Mouse (Mus musculus) inflammation-experienced regulatory T-cells, adult 6 months (primary cell): Measurements from ENCODE around the gene Relb. TPM values are rescaled to one million over a fixed set of nuclear protein-coding genes. Genes with fewer than 3 reads are reported as not detected.
A peak's percentile ranks its signal among the peaks of the same experiment; 100 is the strongest.
"Not testable (repeated sequence)": the region's sequence is repeated elsewhere in the genome, so short reads cannot be mapped to it uniquely, and the experiment has no call there.

ENCODE experiments used
- ATAC-seq: one replicate; pipeline ENCODE4 v1.8.0; 2017
- polyA plus RNA-seq, 3 experiments: library from polyadenylated mRNA; unstranded; fragments of 100-300 nt; shearing (Covaris generic); gene quantifications; one replicate each; pipeline ENCODE4 v1.2.1; 2017

The Relb gene
- polyA plus RNA-seq, 3 experiments from 2014 or later, result 11.2 to 18.9 (median 17.4) TPM

- peak; percentile 86 for ATAC-seq
Observed at GRCm38 (mm10) chr7:19628536-19629360, 490 bp downstream of the Relb start.

DNA sequence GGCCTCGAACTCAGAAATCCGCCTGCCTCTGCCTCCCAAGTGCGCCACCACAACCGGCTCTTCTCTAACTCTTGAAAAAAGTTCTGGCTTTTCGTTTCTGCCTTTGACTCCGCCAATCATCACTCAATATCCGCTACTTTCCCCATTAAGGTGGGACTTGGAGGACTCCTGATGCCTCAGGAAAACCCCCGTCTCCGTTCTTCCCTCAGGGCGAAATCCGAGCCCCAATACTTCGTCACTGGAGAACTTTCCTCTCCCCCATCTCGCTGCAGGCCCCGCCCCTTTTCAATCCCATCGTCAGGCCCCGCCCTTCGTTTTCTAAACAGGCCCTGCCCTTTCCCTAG, 1.1 kb downstream of the Relb start:
- ATAC-seq, result no peak

GRCm38 (mm10) chr7:19627721-19628120, 1.5 kb downstream of the Relb start:
- ATAC-seq, result no peak

GRCm38 (mm10) chr7:19623433-19623832, 5.8 kb downstream of the Relb start:
- ATAC-seq, result no peak

GRCm38 (mm10) chr7:19622241-19622640, 7.0 kb downstream of the Relb start:
- no peak for ATAC-seq

GRCm38 (mm10) chr7:19620811-19621210, 8.4 kb downstream of the Relb start:
- ATAC-seq, result no peak

GRCm38 (mm10) chr7:19619004-19619801, 10.0 kb downstream of the Relb start:
- ATAC-seq, result peak; percentile 82

- no peak for ATAC-seq
Observed at GRCm38 (mm10) chr7:19615036-19615577, 14.1 kb downstream of the Relb start.

DNA sequence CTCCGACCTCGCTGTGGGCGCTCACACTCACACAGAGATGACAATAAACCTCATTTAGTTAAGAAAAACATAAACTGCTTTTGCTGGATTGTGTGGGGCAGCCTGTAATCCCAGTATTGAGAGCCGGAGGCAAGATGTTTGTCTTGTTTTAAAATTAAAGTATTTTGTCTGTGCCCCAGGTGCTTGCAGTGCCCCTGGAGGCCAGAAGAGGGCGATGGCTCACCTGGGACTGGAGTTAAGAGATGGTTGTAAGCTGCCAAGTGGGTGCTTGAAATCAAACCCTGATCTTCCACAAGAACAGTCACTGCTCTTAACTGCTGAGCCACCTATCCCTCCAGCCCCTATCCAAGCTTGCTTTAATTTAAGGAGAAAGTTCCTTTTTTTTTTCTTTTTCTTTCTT, 18.3 kb downstream of the Relb start:
- ATAC-seq, result no peak

DNA sequence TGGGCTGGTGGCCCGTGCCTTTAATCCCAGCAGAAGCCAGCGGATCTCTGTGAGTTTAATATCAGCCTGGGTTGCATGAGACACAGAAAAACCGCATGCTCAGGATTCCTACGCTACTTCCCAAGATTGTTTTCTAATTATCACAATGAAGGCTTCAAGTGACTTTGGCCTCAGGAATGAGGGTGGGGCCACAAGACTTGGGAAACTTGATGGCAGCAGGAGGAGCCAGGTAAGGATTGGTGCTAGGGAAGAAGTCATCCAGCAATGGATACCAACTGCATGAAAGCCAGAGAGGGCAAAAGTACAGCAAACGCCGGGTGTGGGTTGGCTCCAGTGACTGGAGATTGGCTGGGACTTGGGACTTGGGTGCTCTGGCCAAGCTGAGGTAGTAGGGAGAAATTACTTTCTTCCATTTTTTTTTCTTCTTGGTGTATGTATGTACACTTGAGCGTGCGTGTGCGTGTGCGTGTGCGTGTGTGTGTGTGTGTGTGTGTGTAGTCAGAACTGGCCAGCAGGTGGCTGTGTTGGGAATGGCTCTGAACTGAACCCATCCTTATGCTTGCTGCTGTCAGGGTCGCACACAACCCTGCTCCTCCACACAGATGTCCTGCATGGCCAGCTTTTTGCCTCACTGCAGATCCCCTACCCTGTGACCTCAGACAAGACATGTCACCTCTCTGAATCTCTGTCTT, 19.5 kb downstream of the Relb start:
- ATAC-seq, result no peak

DNA sequence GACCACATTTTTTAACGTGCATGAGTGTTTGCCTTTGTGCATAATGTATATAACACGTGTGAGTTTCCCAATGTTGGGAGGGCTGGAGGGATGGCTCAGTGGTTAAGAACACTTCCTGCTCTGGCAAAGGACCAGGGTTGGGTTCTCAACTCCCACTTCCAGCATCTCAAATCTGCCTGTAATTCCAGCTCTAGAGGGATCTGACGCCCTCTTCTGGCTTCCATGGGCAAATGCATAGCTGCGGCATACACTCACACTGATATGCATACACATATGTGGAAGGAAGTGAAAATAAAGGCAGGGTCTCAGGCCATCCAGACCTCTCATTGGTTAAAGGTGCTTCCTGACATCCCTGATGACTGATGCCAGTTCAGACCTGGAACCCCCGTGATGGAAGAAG, 21.9 kb downstream of the Relb start:
- ATAC-seq, result no peak

- ATAC-seq, result not testable (repeated sequence)
Observed at GRCm38 (mm10) chr7:19604606-19605214, 24.5 kb downstream of the Relb start.

DNA sequence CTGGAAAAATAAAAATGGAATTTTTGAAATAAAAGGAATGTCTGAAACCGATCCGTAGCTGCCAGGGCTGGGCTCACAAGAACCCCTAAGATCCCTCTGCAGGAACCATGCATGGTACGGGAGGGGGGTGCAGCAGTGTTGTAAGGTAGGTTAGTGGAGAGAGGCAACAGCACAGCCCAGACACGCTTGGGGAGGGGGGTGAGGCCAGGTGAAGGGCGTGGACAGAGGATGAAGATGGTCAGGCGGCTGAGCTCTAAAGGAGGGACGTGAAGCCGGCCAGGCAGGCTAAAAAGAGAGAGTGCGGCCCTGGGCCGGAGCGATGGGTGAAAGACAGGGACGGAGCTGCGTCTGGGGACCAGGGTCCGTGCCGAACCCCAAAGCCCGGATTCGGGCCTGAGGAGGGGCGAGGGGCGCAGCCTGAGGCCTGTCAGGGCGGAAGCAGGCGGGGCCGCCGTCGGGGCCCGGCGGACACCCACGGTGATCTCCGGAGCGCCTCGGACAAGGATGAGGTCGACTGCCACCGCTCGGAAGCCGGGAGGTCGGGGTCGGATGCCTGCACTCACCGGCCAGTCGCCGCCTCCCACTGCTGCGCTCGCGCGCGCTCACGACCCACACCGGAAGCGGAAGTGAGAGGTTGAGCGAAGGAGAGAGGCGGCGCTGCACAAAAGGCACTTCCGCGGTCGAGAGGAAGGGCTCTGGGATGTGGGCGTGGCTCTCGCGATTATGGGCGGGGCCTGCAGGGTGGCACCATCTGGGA, 25.2 kb downstream of the Relb start, which contains the start of gene Clasrp:
Gene Clasrp, minus strand, starts transcription at position 638 of the 757 bp plus-strand sequence.
- ATAC-seq, result peak; percentile 99

DNA sequence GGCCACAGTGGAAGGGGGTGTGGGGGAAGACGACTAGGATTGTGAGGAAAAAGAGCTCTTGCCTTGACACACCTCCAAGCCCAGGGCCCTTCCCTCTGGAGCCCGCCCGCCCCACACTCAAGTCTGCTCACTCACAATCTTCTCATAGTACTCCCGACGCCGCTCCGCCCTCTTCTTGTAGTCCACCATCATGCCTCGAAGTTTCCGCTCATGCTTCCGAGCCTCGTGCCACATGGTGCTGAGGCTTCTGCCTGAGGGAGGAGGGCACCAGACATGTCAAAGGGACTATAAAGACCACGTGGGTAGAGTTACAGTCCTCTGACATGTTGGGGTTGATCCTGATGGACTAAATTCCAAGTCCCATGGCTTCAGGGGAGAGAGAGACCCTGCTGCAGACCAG, 26.2 kb downstream of the Relb start:
- no peak for ATAC-seq

- no peak for ATAC-seq
Observed at GRCm38 (mm10) chr7:19600562-19600961, 28.7 kb downstream of the Relb start.

DNA sequence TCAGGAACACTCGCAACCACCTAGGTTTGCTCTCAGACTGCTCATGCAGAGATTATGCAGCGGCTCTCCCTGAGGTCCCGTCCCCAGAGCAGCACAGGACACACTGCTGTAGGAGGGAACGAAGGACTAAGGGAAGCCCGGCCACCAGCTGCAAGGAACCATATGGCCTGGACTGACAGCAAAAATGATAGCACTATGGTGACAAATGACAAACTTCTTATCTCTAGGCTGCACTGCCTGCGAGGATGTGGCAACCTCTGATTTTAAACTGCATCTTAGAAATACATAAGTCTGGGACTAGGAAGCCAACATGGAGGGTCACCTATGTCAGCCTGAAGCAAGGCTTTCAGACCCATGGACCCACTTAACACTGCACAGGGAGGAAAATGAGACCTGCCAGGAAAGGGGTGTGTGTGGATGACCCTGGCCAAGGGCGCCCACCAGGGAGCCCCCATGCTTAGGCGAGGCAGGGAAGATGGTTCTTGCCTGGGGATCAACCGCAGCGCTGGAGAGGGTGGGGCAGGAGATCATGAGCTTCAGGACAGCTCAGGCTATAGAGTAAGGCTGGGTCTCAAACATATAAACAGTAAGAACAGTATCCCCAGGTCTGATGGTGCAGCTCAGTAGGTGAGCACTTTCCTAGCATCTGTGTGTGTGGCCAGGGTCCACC, 36.0 kb downstream of the Relb start:
- no peak for ATAC-seq

DNA sequence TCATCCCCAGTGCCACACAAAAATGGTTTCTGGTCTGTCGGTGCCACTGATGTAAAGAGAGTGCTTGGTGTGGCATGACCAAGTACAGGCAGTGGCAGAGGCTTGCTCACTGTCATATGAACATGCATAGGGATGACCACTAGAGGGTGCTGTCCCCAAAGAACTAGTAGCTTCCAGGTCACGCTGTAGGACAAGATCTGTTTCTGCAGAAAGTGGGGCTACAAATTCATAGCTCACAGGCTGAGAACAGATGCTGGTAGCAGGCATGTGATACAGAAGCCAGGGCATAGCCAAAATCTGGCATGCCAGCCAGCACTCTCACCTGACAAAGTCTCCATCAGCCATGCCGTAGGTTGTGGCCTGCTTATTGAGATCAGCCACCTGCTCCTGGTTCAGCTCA, 39.3 kb downstream of the Relb start:
- ATAC-seq, result peak; percentile 68

- ATAC-seq, result no peak
Observed at GRCm38 (mm10) chr7:19589207-19589606, 40.0 kb downstream of the Relb start.

DNA sequence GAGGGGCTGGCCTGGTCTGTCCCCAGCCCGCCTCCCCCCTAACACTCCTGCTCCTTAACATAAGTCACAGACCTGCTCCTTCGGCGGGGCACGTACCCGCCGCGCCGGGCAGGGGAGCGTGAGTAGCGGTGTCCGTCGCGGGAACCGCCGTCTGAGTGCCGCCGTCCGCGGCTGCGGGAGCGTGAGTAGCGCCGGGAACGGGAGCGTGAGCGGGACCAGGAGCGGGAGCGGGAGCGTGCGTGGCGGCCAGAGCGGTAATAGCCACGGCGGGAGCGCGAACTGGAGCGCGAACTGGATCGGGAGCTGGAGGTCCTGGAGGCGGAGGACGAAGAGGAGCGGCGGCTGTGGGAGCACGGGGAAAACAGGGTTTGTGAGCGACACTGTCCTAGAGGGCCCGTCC, 43.0 kb downstream of the Relb start:
- no peak for ATAC-seq

GRCm38 (mm10) chr7:19580634-19581033, 48.6 kb downstream of the Relb start:
- ATAC-seq, result no peak

GRCm38 (mm10) chr7:19579751-19580150, 49.5 kb downstream of the Relb start:
- ATAC-seq, result no peak
